11 mouse cellular contexts compared by ENCODE assay signal in the genomic region with DNA sequence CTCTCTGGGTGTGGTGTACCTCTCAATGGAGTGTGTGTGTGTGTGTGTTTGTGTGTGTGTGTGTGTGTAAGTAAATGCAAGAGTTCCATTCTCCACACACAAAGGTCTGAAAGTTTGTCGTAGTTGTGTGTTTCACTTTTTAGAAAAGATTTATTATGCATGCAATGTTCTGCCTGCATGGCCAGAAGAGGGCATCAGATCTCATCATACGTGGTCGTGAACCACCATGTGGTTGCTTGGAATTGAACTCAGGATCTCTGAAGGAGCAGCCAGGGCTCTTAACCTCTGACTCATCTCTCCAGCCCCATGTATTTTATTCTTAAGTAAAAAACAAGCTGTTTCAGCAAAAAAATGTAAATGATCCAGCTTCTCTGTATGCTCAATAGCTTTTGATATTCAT. TPM values are rescaled to one million over a fixed set of nuclear protein-coding genes. Genes with fewer than 3 reads are reported as not detected.
DNase-seq lines count a peak whose midpoint lies in the region; ATAC-seq and TF ChIP-seq lines count a peak whose summit lies in the region.
"Had no signal": no experiment of that assay in that cellular context is flagged by ENCODE, and none has a peak within 500 bp of the region (broad histone marks: within the 10 kb centered on the region; RNA-seq: fewer than 3 reads in every experiment).

No protein-coding gene starts in this region.

- no peak overlapping the region for H3K27ac ChIP-seq in gastrocnemius, adult 2 months
- H3K27ac ChIP-seq in kidney, postnatal 0 days: no peak overlapping the region
- no peak overlapping the region for H3K27ac ChIP-seq in embryonic fibroblast, embryonic 13.5 days (ENCODE audit: insufficient read depth, low read length)
- H3K27ac ChIP-seq: embryonic facial prominence, embryonic 15.5 days had no signal

- H3K9ac ChIP-seq in kidney, postnatal 0 days (ENCODE audit: low read depth, low read length): no peak overlapping the region
- H3K9ac ChIP-seq: embryonic facial prominence, embryonic 15.5 days had no signal

- TF ChIP-seq CTCF in gastrocnemius, adult 2 months (IDR thresholded peaks at IDR 0.05): peak; percentile 27; the same call in 1 of the 2 replicates
- peak; percentile 66 for TF ChIP-seq CTCF in kidney, postnatal 0 days (IDR thresholded peaks at IDR 0.05; ENCODE audit: low read depth)
- TF ChIP-seq CTCF in embryonic fibroblast, embryonic 13.5 days (IDR thresholded peaks at IDR 0.05; ENCODE audit: borderline replicate concordance, insufficient read depth, low read length): peak; percentile 30; the same call in 1 of the 2 replicates

- H3K9me3 ChIP-seq in kidney, postnatal 0 days (replicated peaks; ENCODE audit: low read length): no peaks in the 10 kb centered on the region
- H3K9me3 ChIP-seq: embryonic facial prominence, embryonic 15.5 days had no signal

- intact Hi-C loops in gastrocnemius, adult 2 months (cut with DNase I): no loop called here

- no peak overlapping the region for H3K4me2 ChIP-seq in kidney, postnatal 0 days (ENCODE audit: low read length)
- H3K4me2 ChIP-seq: embryonic facial prominence, embryonic 15.5 days had no signal

- H3K4me3 ChIP-seq in gastrocnemius, adult 2 months: no peak overlapping the region
- no peak overlapping the region for H3K4me3 ChIP-seq in kidney, postnatal 0 days (replicated peaks; ENCODE audit: low read depth, low read length)
- no peak overlapping the region for H3K4me3 ChIP-seq in embryonic fibroblast, embryonic 13.5 days (ENCODE audit: insufficient read depth, low read length)
- H3K4me3 ChIP-seq: embryonic facial prominence, embryonic 15.5 days had no signal

- H3K27me3 ChIP-seq in kidney, postnatal 0 days (ENCODE audit: insufficient read depth, low read length): no peaks in the 10 kb centered on the region
- H3K27me3 ChIP-seq: embryonic facial prominence, embryonic 15.5 days had no signal

- WGBS in kidney, postnatal 0 days: 41% methylated on average over 3 of the region's 3 CpGs

- no peak for ATAC-seq in kidney, postnatal 0 days (replicated peaks; ENCODE audit: low FRiP score, low read depth)
- no peak for ATAC-seq in erythroid progenitor cell, adult 5-6 weeks (replicated peaks; ENCODE audit: low FRiP score, poor library complexity, severe bottlenecking)

- TF ChIP-seq POLR2A in embryonic fibroblast, embryonic 13.5 days (IDR thresholded peaks at IDR 0.05; ENCODE audit: low read depth, low read length): no peak

- no peaks in the 10 kb centered on the region for H3K4me1 ChIP-seq in kidney, postnatal 0 days (replicated peaks; ENCODE audit: insufficient read depth, low read length)
- H3K4me1 ChIP-seq in embryonic fibroblast, embryonic 13.5 days (ENCODE audit: control insufficient read depth, insufficient read depth, low read length): no peaks in the 10 kb centered on the region
- H3K4me1 ChIP-seq: embryonic facial prominence, embryonic 15.5 days had no signal

- no peaks in the 10 kb centered on the region for H3K36me3 ChIP-seq in kidney, postnatal 0 days (ENCODE audit: insufficient read depth, low read length)
- H3K36me3 ChIP-seq: embryonic facial prominence, embryonic 15.5 days had no signal

- no peak for DNase-seq in gastrocnemius, adult 2 months
- no peak for DNase-seq in gastrocnemius, adult 18-20 months (ENCODE audit: low spot score)
- DNase-seq in kidney, postnatal 0 days (ENCODE audit: low spot score): peak; percentile 18
- DNase-seq in kidney, adult 18-20 months: no peak
- DNase-seq in A20 (ENCODE audit: low read depth, low spot score) (peak; percentile 16), MN1 (ENCODE audit: low spot score) (no peak)
- DNase-seq: cerebellum, adult 9-11 months had no signal

RNA-seq across cellular contexts. Expression of a gene that starts 37.3 kb away (rescaled TPM):
- not detected for total RNA-seq in gastrocnemius, adult 2 months (2021)
- not detected for total RNA-seq in gastrocnemius, adult 18-20 months (2021)
- 413 and 438 TPM in 2 replicates for polyA plus RNA-seq in kidney, postnatal 0 days (2015; fragmentation: Nextera tagmentation; extraction: Ambion mirVana)
- not detected in 2 replicates for polyA plus RNA-seq in embryonic fibroblast, embryonic 13.5 days (2011; ENCODE audit: insufficient read length, low read depth, missing spikeins)
- not detected in 2 replicates for total RNA-seq in erythroid progenitor cell, adult 5-6 weeks (2015; ENCODE audit: low replicate concordance)
- total RNA-seq in erythroid progenitor cell, adult 5-6 weeks (2017; ENCODE audit: low replicate concordance): not detected in 2 replicates
- total RNA-seq: megakaryocyte, adult 5-6 weeks had no signal

RNA-seq across cellular contexts. Expression of a gene that starts 50.9 kb away (rescaled TPM):
- total RNA-seq in gastrocnemius, adult 2 months (2021): 10 to 100 TPM; 16.0 to 22.6 TPM
- total RNA-seq in gastrocnemius, adult 18-20 months (2021): 10 to 100 TPM; 16.6 to 19.1 TPM
- 58.3 and 62.8 TPM in 2 replicates for polyA plus RNA-seq in kidney, postnatal 0 days (2015; fragmentation: Nextera tagmentation; extraction: Ambion mirVana)
- 53.2 and 54.7 TPM in 2 replicates for polyA plus RNA-seq in embryonic fibroblast, embryonic 13.5 days (2011; ENCODE audit: insufficient read length, low read depth, missing spikeins)
- 18.7 and 20.5 TPM in 2 replicates for total RNA-seq in erythroid progenitor cell, adult 5-6 weeks (2015; ENCODE audit: low replicate concordance)
- 16.3 and 21.1 TPM in 2 replicates for total RNA-seq in erythroid progenitor cell, adult 5-6 weeks (2017; ENCODE audit: low replicate concordance)

Comparison
In these comparisons a context has a peak if more than half of its experiments do, and no peak if none do; other contexts are left out.
1. DNase-seq: peak in kidney, postnatal 0 days (single experiment) and A20 (single experiment); none in gastrocnemius, adult 2 months (single experiment), gastrocnemius, adult 18-20 months (single experiment), kidney, adult 18-20 months (single experiment) and MN1 (single experiment).
2. Peak in every context shown above with its lines, with median percentiles within 50 percentile points of each other: CTCF ChIP-seq.